Mouse (Mus musculus): ENCODE data around the gene Krtap1-5. TPM values are rescaled to one million over a fixed set of nuclear protein-coding genes. Genes with fewer than 3 reads are reported as not detected.
A peak's percentile ranks its signal among the peaks of the same experiment; 100 is the strongest.

Gene Krtap1-5
- total RNA-seq, 1 experiment, result not detected

- no peak for TF ChIP-seq MAFK (IDR thresholded peaks at IDR 0.05; ENCODE audit: insufficient read depth, low read depth, low read length)
- Histone ChIP-seq H3K4me1 (ENCODE audit: control insufficient read depth in 2 of 2, insufficient read depth in 2 of 2, low read length in 2 of 2, poor library complexity in 1 of 2) (no peaks in the 10 kb centered on the region), H3K9me3 (ENCODE audit: control insufficient read depth, insufficient read depth, low read depth, low read length) (no peaks in the 10 kb centered on the region), H3K36me3 (ENCODE audit: control insufficient read depth, insufficient read depth, low read length, poor library complexity, severe bottlenecking) (no peaks in the 10 kb centered on the region), H3K27ac (ENCODE audit: insufficient read depth, low read depth, low read length, poor library complexity, severe bottlenecking) (no peak within 1 kb of the TSS), H3K9ac (ENCODE audit: insufficient read depth, low read depth, low read length, poor library complexity, severe bottlenecking) (no peak within 1 kb of the TSS), H3K4me3 (ENCODE audit: insufficient read depth in 1 of 2, low read depth in 1 of 2, low read length in 2 of 2, poor library complexity in 1 of 2, severe bottlenecking in 1 of 2) (no peak within 1 kb of the TSS)
- DNase-seq (ENCODE audit: low read depth, low spot score), result no peak
- in situ Hi-C loops (cut with MboI; ENCODE audit: low sequenced_read_pairs in 2 of 2, unreplicated experiment in 2 of 2), result no loop called here
Observed at GRCm38 (mm10) chr11:99556753-99557152, 24.1 kb downstream of the Krtap1-5 start, which contains the start of gene Krtap3-2. Gene Krtap3-2, minus strand, starts transcription at chr11:99556853.

- Histone ChIP-seq H3K36me3 (ENCODE audit: control insufficient read depth, insufficient read depth, low read length, poor library complexity, severe bottlenecking) (no peaks in the 10 kb centered on the region), H3K4me3 (ENCODE audit: insufficient read depth in 1 of 2, low read depth in 1 of 2, low read length in 2 of 2, poor library complexity in 1 of 2, severe bottlenecking in 1 of 2) (no peak overlapping the region), H3K27ac (ENCODE audit: insufficient read depth, low read depth, low read length, poor library complexity, severe bottlenecking) (no peak overlapping the region), H3K9me3 (ENCODE audit: control insufficient read depth, insufficient read depth, low read depth, low read length) (no peaks in the 10 kb centered on the region), H3K4me1 (ENCODE audit: control insufficient read depth in 2 of 2, insufficient read depth in 2 of 2, low read length in 2 of 2, poor library complexity in 1 of 2) (no peaks in the 10 kb centered on the region), H3K9ac (ENCODE audit: insufficient read depth, low read depth, low read length, poor library complexity, severe bottlenecking) (no peak overlapping the region)
- no peak for TF ChIP-seq CHD2 (IDR thresholded peaks at IDR 0.05; ENCODE audit: low read depth, low read length)
- no peak for TF ChIP-seq MAFK (IDR thresholded peaks at IDR 0.05; ENCODE audit: insufficient read depth, low read depth, low read length)
- no peak for TF ChIP-seq ZC3H11A (IDR thresholded peaks at IDR 0.05; ENCODE audit: borderline replicate concordance, low read depth, low read length)
- no peak for TF ChIP-seq HCFC1 (IDR thresholded peaks at IDR 0.05; ENCODE audit: borderline replicate concordance, insufficient read depth, low read length)
- TF ChIP-seq ZNF384 (IDR thresholded peaks at IDR 0.05; ENCODE audit: low read depth, low read length), result no peak
- DNase-seq (ENCODE audit: low read depth, low spot score), result no peak
- in situ Hi-C loops (cut with MboI; ENCODE audit: low sequenced_read_pairs in 2 of 2, unreplicated experiment in 2 of 2), result no loop called here
Observed at GRCm38 (mm10) chr11:99556195-99556594, 24.6 kb downstream of the Krtap1-5 start.

- no peak for TF ChIP-seq ZC3H11A (IDR thresholded peaks at IDR 0.05; ENCODE audit: borderline replicate concordance, low read depth, low read length)
- no peak for TF ChIP-seq ZNF384 (IDR thresholded peaks at IDR 0.05; ENCODE audit: low read depth, low read length)
- no peak for TF ChIP-seq HCFC1 (IDR thresholded peaks at IDR 0.05; ENCODE audit: borderline replicate concordance, insufficient read depth, low read length)
- TF ChIP-seq CHD2 (IDR thresholded peaks at IDR 0.05; ENCODE audit: low read depth, low read length), result no peak
- no peak for TF ChIP-seq MAFK (IDR thresholded peaks at IDR 0.05; ENCODE audit: insufficient read depth, low read depth, low read length)
- no peak for DNase-seq (ENCODE audit: low read depth, low spot score)
- Histone ChIP-seq H3K9me3 (ENCODE audit: control insufficient read depth, insufficient read depth, low read depth, low read length) (no peaks in the 10 kb centered on the region), H3K4me1 (ENCODE audit: control insufficient read depth in 2 of 2, insufficient read depth in 2 of 2, low read length in 2 of 2, poor library complexity in 1 of 2) (no peaks in the 10 kb centered on the region), H3K36me3 (ENCODE audit: control insufficient read depth, insufficient read depth, low read length, poor library complexity, severe bottlenecking) (no peaks in the 10 kb centered on the region), H3K9ac (ENCODE audit: insufficient read depth, low read depth, low read length, poor library complexity, severe bottlenecking) (no peak within 1 kb of the TSS), H3K4me3 (ENCODE audit: insufficient read depth in 1 of 2, low read depth in 1 of 2, low read length in 2 of 2, poor library complexity in 1 of 2, severe bottlenecking in 1 of 2) (no peak within 1 kb of the TSS), H3K27ac (ENCODE audit: insufficient read depth, low read depth, low read length, poor library complexity, severe bottlenecking) (no peak within 1 kb of the TSS)
- in situ Hi-C loops (cut with MboI; ENCODE audit: low sequenced_read_pairs in 2 of 2, unreplicated experiment in 2 of 2), result no loop called here
Observed at GRCm38 (mm10) chr11:99550765-99551164, 30.1 kb downstream of the Krtap1-5 start, which contains the start of gene Krtap3-3. Gene Krtap3-3, minus strand, starts transcription at chr11:99550865.

- in situ Hi-C loops (cut with MboI; ENCODE audit: low sequenced_read_pairs in 2 of 2, unreplicated experiment in 2 of 2), result no loop called here
- H3K4me3 ChIP-seq (ENCODE audit: insufficient read depth in 1 of 2, low read depth in 1 of 2, low read length in 2 of 2, poor library complexity in 1 of 2, severe bottlenecking in 1 of 2), result no peak overlapping the region
Observed at GRCm38 (mm10) chr11:99547892-99548291, 32.9 kb downstream of the Krtap1-5 start.

GRCm38 (mm10) chr11:99539721-99540120 is 41.1 kb downstream of the Krtap1-5 start:
- Histone ChIP-seq H3K4me1 (ENCODE audit: control insufficient read depth in 2 of 2, insufficient read depth in 2 of 2, low read length in 2 of 2, poor library complexity in 1 of 2) (no peaks in the 10 kb centered on the region), H3K27ac (ENCODE audit: insufficient read depth, low read depth, low read length, poor library complexity, severe bottlenecking) (no peak overlapping the region), H3K4me3 (ENCODE audit: insufficient read depth in 1 of 2, low read depth in 1 of 2, low read length in 2 of 2, poor library complexity in 1 of 2, severe bottlenecking in 1 of 2) (no peak overlapping the region), H3K9ac (ENCODE audit: insufficient read depth, low read depth, low read length, poor library complexity, severe bottlenecking) (no peak overlapping the region), H3K36me3 (ENCODE audit: control insufficient read depth, insufficient read depth, low read length, poor library complexity, severe bottlenecking) (no peaks in the 10 kb centered on the region), H3K9me3 (ENCODE audit: control insufficient read depth, insufficient read depth, low read depth, low read length) (no peaks in the 10 kb centered on the region)
- TF ChIP-seq CHD2 (IDR thresholded peaks at IDR 0.05; ENCODE audit: low read depth, low read length), result no peak
- no peak for TF ChIP-seq MAFK (IDR thresholded peaks at IDR 0.05; ENCODE audit: insufficient read depth, low read depth, low read length)
- no peak for TF ChIP-seq ZNF384 (IDR thresholded peaks at IDR 0.05; ENCODE audit: low read depth, low read length)
- no peak for TF ChIP-seq HCFC1 (IDR thresholded peaks at IDR 0.05; ENCODE audit: borderline replicate concordance, insufficient read depth, low read length)
- no peak for TF ChIP-seq ZC3H11A (IDR thresholded peaks at IDR 0.05; ENCODE audit: borderline replicate concordance, low read depth, low read length)
- in situ Hi-C loops (cut with MboI; ENCODE audit: low sequenced_read_pairs in 2 of 2, unreplicated experiment in 2 of 2), result no loop called here
- DNase-seq (ENCODE audit: low read depth, low spot score), result no peak

More at GRCm38 (mm10) chr11:99547892-99548291, 32.9 kb downstream of the Krtap1-5 start:
- Histone ChIP-seq H3K36me3 (ENCODE audit: control insufficient read depth, insufficient read depth, low read length, poor library complexity, severe bottlenecking) (no peaks in the 10 kb centered on the region), H3K27ac (ENCODE audit: insufficient read depth, low read depth, low read length, poor library complexity, severe bottlenecking) (no peak overlapping the region), H3K9ac (ENCODE audit: insufficient read depth, low read depth, low read length, poor library complexity, severe bottlenecking) (no peak overlapping the region), H3K4me1 (ENCODE audit: control insufficient read depth in 2 of 2, insufficient read depth in 2 of 2, low read length in 2 of 2, poor library complexity in 1 of 2) (no peaks in the 10 kb centered on the region), H3K9me3 (ENCODE audit: control insufficient read depth, insufficient read depth, low read depth, low read length) (no peaks in the 10 kb centered on the region)
- DNase-seq (ENCODE audit: low read depth, low spot score), result peak; percentile 17
- TF ChIP-seq ZNF384 (IDR thresholded peaks at IDR 0.05; ENCODE audit: low read depth, low read length), result no peak
- peak; percentile 54; the same call in 1 of the 2 replicates for TF ChIP-seq ZC3H11A (IDR thresholded peaks at IDR 0.05; ENCODE audit: borderline replicate concordance, low read depth, low read length)
- no peak for TF ChIP-seq MAFK (IDR thresholded peaks at IDR 0.05; ENCODE audit: insufficient read depth, low read depth, low read length)

Other genes with a start within 250 kb of the Krtap1-5 start
- gene Krt26, start 243.1 kb downstream of the Krtap1-5 start, total RNA-seq (2012; rRNA removed), result not detected in 2 replicates
- 0.13 TPM in 1 of 2 replicates, not detected in the other for gene Krt27, start 229.9 kb downstream of the Krtap1-5 start, total RNA-seq (2012; rRNA removed)
- gene Krt28, start 206.1 kb downstream of the Krtap1-5 start, total RNA-seq (2012; rRNA removed), result 0.18 and 0.32 TPM in 2 replicates
- gene Krt10, start 191.7 kb downstream of the Krtap1-5 start, total RNA-seq (2012; rRNA removed), result 0.53 and 2.8 TPM in 2 replicates
- 0.37 and 0.49 TPM in 2 replicates for gene Krt12, start 158.8 kb downstream of the Krtap1-5 start, total RNA-seq (2012; rRNA removed)
- 1.8 and 2.4 TPM in 2 replicates for gene Krt20, start 142.9 kb downstream of the Krtap1-5 start, total RNA-seq (2012; rRNA removed)
- 0.16 and 0.18 TPM in 2 replicates for gene Krt23, start 87.9 kb downstream of the Krtap1-5 start, total RNA-seq (2012; rRNA removed)
- gene Krt39, start 59.7 kb downstream of the Krtap1-5 start, total RNA-seq (2012; rRNA removed), result not detected in 2 replicates
- not detected in 2 replicates for gene Krt40, start 37.9 kb downstream of the Krtap1-5 start, total RNA-seq (2012; rRNA removed)
- not detected in 2 replicates for gene Krtap3-3, start 30.2 kb downstream of the Krtap1-5 start, total RNA-seq (2012; rRNA removed)
- gene Krtap3-2, start 24.2 kb downstream of the Krtap1-5 start, total RNA-seq (2012; rRNA removed), result not detected in 2 replicates
- gene Gm11939, start 21.6 kb downstream of the Krtap1-5 start, total RNA-seq (2012; rRNA removed), result not detected in 2 replicates
- not detected in 2 replicates for gene Krtap3-1, start 14.4 kb downstream of the Krtap1-5 start, total RNA-seq (2012; rRNA removed)
- gene Krtap1-4, start 2.6 kb upstream of the Krtap1-5 start, total RNA-seq (2012; rRNA removed), result not detected in 2 replicates
- gene Krtap1-3, start 10.3 kb upstream of the Krtap1-5 start, total RNA-seq (2012; rRNA removed), result not detected in 2 replicates
- gene Krtap9-3, start 17.1 kb upstream of the Krtap1-5 start, total RNA-seq (2012; rRNA removed), result not detected in 2 replicates
- gene Gm11938, start 22.3 kb upstream of the Krtap1-5 start, total RNA-seq (2012; rRNA removed), result not detected in 2 replicates
- not detected in 2 replicates for gene Gm11937, start 29.2 kb upstream of the Krtap1-5 start, total RNA-seq (2012; rRNA removed)
- gene Krtap2-4, start 33.8 kb upstream of the Krtap1-5 start, total RNA-seq (2012; rRNA removed), result not detected in 2 replicates
- gene Gm11562, start 39.4 kb upstream of the Krtap1-5 start, total RNA-seq (2012; rRNA removed), result not detected in 2 replicates
- gene Krtap4-1, start 47.2 kb upstream of the Krtap1-5 start, total RNA-seq (2012; rRNA removed), result not detected in 2 replicates
- not detected in 2 replicates for gene Krtap4-2, start 54.1 kb upstream of the Krtap1-5 start, total RNA-seq (2012; rRNA removed)
- gene Krtap4-7, start 63.1 kb upstream of the Krtap1-5 start, total RNA-seq (2012; rRNA removed), result not detected in 2 replicates
- not detected in 2 replicates for gene Gm11555, start 69.2 kb upstream of the Krtap1-5 start, total RNA-seq (2012; rRNA removed)
- gene Gm11563, start 77.9 kb upstream of the Krtap1-5 start, total RNA-seq (2012; rRNA removed), result not detected in 2 replicates
- not detected in 2 replicates for gene Krtap4-6, start 84.9 kb upstream of the Krtap1-5 start, total RNA-seq (2012; rRNA removed)
- gene Gm14190, start 109.7 kb upstream of the Krtap1-5 start, total RNA-seq (2012; rRNA removed), result not detected in 2 replicates
- gene Gm14180, start 153.3 kb upstream of the Krtap1-5 start, total RNA-seq (2012; rRNA removed), result not detected in 2 replicates
- not detected in 2 replicates for gene Gm11595, start 191.9 kb upstream of the Krtap1-5 start, total RNA-seq (2012; rRNA removed)
- gene Krtap4-8, start 199.7 kb upstream of the Krtap1-5 start, total RNA-seq (2012; rRNA removed), result not detected in 2 replicates
- gene Krtap4-9, start 204.2 kb upstream of the Krtap1-5 start, total RNA-seq (2012; rRNA removed), result not detected in 2 replicates
- not detected in 2 replicates for gene Gm11596, start 212.5 kb upstream of the Krtap1-5 start, total RNA-seq (2012; rRNA removed)
- gene Gm11569, start 217.9 kb upstream of the Krtap1-5 start, total RNA-seq (2012; rRNA removed), result not detected in 2 replicates
- not detected in 2 replicates for gene Gm11554, start 223.4 kb upstream of the Krtap1-5 start, total RNA-seq (2012; rRNA removed)
- gene Krtap4-13, start 228.9 kb upstream of the Krtap1-5 start, total RNA-seq (2012; rRNA removed), result 1.3 and 1.5 TPM in 2 replicates
- gene Gm11564, start 234.7 kb upstream of the Krtap1-5 start, total RNA-seq (2012; rRNA removed), result 0.89 and 1.4 TPM in 2 replicates

Measured in ES-E14 (cell line).